Mouse (Mus musculus): ENCODE data around the gene Tacc3.

DNA sequence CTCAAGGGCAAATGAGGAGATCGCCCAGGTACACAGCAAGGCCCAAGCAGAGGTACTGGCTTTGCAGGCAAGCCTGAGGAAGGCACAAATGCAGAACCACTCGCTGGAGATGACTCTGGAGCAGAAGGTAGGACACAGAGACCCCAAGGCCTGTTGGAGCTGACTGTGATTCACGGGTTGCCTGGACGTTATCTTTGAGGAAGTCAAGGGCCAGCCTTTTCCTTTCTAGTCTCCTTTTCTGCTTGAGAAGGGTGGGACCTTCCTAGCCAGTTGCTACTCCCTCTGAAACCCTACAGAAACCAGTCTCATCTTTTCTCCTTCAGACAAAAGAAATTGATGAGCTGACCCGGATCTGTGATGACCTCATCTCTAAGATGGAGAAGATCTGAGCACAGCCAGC lies 13.7 kb downstream of the Tacc3 start:
- TF ChIP-seq CTCF (IDR thresholded peaks at IDR 0.05; ENCODE audit: low read depth) (no peak), EP300 (IDR thresholded peaks at IDR 0.05; ENCODE audit: low read depth) (no peak)

Measured in liver, embryonic 14.5 days (tissue).